Mouse (Mus musculus) spleen, adult 10 weeks (tissue): ENCODE results near the gene 9330182L06Rik. TPM values are rescaled to one million over a fixed set of nuclear protein-coding genes. Genes with fewer than 3 reads are reported as not detected.

Experiments
- polyA plus RNA-seq: library from polyadenylated mRNA; stranded (reverse); fragments of 350-450 nt; fragmentation: Illumina TruSeq; extraction: RNeasy Lipid Tissue Mini Kit (QIAGEN cat#74804); gene quantifications from one replicate; pipeline ENCODE4 v1.2.3, GENCODE M21; 2015; ENCODE audit warnings: low replicate concordance; ENCODE audit not compliant: insufficient read depth

9330182L06Rik gene
- 0.28 TPM for polyA plus RNA-seq

GRCm38 (mm10) chr5:9265586-9266279, at the start of gene 9330182L06Rik:
TSS of gene 9330182L06Rik (plus strand) at chr5:9266118.

Other genes with a start within 250 kb of the 9330182L06Rik start
- 178 TPM for gene Tmem243, start 165.4 kb upstream of the 9330182L06Rik start, polyA plus RNA-seq
- gene Dmtf1, start 104.3 kb upstream of the 9330182L06Rik start, polyA plus RNA-seq, result 107 TPM